Mouse (Mus musculus) heart, adult 2 months (tissue): ENCODE measurements around the gene Hacd2.

Source experiments
- CTCF ChIP-seq: fragments of 200-600 bp; IDR thresholded peaks from 2 replicates; pipeline ENCODE4 v1.8.1; 2022; ENCODE audit warnings: antibody characterized with exemption, mild to moderate bottlenecking, moderate library complexity
- EP300 ChIP-seq: fragments of 200-500 bp; IDR thresholded peaks from 2 replicates; pipeline ENCODE4 v1.6.1; 2011; ENCODE audit warnings: low read depth, low read length, control low read depth; ENCODE audit not compliant: insufficient read depth
- POLR2A ChIP-seq: fragments of 200-500 bp; IDR thresholded peaks from 2 replicates; pipeline ENCODE4 v1.6.1; 2011; ENCODE audit warnings: mild to moderate bottlenecking, low read depth, low read length, control low read depth; ENCODE audit not compliant: insufficient read depth

DNA sequence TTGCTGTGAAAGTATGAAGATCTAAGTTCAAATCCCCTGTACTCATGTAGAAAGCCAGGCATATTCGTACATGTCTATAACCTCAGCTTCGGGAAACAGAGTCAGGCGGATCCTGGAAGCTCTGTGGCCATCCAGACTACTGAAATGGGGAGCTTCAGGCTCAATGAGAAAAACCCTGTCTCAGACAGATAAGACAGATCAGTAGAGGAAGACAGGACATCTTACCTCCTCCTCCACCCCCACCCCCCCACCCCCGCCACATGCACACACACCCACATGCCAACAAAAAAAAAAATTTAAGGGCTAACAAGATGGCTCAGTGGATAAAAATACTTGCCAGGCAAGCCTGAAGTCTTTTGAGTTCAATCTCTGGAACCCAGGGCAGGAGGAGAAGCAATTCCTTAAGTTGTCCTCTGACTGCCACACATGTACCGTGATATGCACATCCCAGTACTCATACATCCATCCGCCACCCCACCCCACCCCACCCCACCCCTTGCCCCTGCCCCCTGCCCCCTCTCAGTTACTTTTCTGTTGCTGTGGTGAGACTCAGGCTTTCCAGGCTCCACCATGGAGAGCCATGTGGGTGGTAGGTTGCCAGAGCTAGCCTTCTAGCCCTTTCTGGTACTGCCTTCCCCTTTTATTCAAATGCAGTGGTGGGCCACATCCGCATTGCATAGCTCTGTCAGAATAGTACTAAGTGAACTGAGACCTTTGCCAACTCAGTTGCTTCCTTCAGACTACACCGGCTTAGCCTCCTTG is 32.4 kb downstream of the Hacd2 start:
- TF ChIP-seq CTCF (no peak), EP300 (no peak), POLR2A (no peak)
